Mouse (Mus musculus): ENCODE data around the gene Oas3.
A peak's percentile ranks its signal among the peaks of the same experiment; 100 is the strongest.
"Not testable (repeated sequence)": the region's sequence is repeated elsewhere in the genome, so short reads cannot be mapped to it uniquely, and the experiment has no call there.

Oas3 gene

DNA sequence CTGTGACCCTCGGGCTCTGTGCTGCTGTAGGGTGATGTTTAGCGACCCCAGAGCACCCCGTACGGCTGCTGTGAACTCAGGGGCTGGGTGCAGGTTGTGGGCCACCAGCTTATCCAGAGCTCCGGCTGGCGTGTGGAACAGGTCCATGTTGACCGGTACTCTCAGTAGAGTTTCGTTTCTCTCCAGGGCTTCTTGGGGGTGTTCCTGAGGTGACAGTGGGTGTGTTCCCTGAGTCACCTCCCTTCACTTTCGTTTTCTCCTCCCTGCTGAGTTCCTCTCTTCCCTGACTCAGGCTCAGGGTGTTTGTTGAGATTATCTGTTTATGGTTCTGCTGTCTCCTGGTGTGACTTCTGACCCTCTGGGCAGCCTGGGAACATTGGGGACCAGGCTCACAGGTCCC lies at the start of gene Oas3:
Gene Oas3, minus strand, starts transcription at position 184 of the 400 bp plus-strand sequence.
- ATAC-seq (ENCODE audit: insufficient number of reproducible peaks, low FRiP score, low TSS enrichment), result no peak

DNA sequence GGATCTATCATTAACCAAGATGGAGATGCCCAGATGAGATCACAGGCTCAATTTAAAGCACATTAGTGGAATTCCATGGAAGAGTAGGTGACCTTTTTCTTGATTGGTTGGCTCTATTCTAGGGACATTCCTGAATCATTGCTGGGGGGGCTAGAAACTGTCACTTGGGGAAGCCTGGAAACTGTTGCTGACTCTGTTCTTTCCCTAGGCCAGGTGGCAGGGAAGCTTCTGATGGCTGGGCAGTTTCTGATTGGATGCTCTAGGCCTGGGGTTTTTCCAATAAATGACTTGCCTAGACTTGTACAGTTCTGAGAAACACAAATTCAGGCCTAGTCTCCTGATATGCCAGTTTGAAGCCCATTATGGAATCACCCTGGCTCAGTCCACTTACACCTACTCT lies 41.5 kb upstream of the Oas3 start:
- ATAC-seq (ENCODE audit: insufficient number of reproducible peaks, low FRiP score, low TSS enrichment), result no peak

DNA sequence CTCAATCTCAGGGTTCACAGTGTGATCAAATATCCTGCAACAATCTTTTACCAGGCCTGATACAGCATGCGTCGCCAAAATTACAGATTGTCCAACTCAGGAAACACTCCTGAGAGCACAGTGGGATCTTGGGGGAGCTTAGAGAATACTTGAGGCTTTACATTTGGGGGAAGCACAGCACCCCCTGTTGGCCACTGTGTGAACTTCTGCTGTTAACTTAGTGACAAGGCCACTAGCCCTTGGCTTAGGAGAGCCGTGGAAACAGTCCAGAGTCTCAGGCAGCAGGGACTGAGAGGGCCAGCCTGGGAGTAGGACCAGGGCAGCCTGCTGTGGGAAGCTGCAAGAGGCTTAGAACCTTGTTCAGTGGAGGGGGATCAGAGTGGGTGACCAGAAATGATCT lies 38.5 kb upstream of the Oas3 start:
- ATAC-seq (ENCODE audit: insufficient number of reproducible peaks, low FRiP score, low TSS enrichment), result no peak

DNA sequence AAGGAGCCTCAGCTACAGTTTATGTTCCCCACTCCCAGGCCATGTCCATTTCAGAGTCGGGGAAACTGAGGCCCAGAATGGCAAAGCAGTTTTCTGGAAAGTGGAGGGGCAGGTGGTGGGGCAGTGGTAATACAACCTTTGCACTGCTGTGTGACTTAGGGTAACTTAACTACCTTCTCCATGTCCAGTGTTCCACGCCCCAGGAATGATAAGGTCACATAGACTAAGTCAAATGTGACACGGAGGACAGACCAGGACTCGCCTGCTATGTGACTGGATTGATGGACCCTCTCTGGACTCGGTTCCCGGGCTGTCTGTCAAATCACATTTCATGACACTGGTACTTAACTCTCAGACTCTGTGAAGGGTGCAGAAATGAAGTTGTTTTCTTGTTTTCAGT lies 35.6 kb upstream of the Oas3 start:
- no peak for ATAC-seq (ENCODE audit: insufficient number of reproducible peaks, low FRiP score, low TSS enrichment)

DNA sequence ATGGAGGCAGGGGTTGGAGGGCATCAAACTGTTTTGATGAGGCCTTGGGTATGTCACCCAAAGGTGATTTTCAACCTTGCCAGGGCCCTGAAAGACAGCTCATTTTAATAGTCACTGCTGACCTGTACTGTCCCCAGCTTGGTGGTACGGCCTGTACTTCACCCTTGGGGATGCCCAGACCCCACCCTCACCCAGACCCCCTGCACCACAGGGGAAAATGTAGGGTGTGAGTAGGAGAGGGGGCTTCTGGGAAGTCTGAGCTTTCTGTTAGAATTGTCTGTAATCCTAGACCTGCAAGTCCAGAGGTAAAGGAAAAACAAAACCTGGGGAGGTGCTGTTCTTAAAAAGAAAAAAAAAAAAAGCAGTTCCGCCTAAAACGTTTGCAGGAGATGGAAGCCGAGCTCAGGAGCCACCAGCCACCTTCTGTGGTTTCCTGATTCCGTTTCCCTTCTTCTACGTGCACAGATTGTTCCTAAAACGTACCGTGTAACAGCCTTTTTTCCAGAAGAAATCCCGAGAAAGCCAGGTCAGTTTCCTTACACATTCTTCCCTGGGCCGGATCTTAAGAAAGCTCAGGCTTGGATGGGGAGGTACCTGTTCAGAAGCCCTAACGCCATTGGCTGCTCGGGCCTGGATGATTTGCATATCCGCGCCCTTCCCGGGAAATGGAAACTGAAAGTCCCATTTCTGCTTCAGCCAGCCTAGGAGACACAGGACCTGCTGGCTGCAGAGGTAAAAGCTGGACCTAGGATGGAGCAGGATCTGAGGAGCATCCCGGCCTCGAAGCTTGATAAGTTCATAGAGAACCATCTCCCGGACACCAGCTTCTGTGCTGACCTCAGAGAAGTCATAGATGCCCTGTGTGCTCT lies 34.7 kb upstream of the Oas3 start, which contains the start of gene Oas1c:
Gene Oas1c, minus strand, starts transcription at position 564 of the 869 bp plus-strand sequence.
- peak; percentile 91 for ATAC-seq (ENCODE audit: insufficient number of reproducible peaks, low FRiP score, low TSS enrichment)

DNA sequence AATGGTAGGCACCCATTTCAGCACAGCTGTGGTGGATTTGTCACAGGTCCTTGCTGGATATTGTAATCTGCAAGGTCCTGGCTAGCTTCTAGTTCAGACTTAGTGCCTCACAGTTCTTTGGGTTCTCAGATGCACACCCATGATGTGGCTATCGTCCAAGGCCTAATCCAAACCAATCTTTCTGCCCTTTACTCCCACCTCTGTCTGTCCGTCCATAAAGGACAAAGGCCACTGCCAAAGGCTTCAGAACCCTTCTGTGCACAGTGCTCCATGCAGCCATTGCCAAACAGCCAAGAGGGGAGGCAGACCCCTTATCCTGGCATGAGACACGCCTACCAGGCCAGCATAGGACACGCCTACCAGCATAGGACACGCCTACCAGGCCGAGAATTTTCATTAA lies 31.7 kb upstream of the Oas3 start:
- ATAC-seq (ENCODE audit: insufficient number of reproducible peaks, low FRiP score, low TSS enrichment), result no peak

DNA sequence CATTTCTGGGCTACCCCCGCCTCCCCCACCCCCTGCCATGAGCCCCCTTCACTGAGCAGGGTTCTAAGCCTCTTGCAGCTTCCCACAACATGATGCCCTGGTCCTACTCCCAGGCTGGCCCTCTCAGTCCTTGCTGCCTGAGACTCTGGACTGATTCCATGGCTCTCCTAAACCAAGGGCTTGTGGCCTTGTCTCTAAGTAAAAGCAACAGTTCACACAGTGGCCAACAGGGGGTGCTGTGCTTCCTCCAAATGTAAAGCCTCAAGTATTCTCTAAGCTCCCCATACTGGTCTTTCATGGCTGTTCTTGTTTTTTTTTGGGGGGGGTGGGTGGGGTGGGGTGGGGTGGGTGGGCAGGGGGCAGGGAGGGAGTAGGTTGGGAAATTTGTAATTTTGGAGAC lies 29.0 kb upstream of the Oas3 start:
- ATAC-seq (ENCODE audit: insufficient number of reproducible peaks, low FRiP score, low TSS enrichment), result no peak

DNA sequence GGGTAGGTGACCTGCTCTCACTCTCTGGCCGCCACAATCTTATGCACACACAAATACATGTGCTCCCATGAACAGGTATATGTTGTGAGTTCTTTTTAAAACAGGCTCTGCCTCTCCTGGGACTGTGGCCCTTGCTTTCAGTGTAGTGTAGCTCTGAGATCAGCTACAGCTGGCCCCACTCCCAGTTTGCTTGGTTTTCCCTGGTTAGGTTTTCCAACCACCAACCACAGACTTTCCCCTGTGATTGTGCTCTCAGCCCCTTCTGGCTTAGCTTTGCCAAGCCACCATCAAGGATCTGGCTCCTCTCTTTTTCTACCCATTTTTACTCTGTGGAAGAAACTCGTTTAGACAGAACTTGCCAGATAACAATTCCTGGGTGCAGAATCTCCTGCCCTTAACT lies 26.1 kb upstream of the Oas3 start:
- no peak for ATAC-seq (ENCODE audit: insufficient number of reproducible peaks, low FRiP score, low TSS enrichment)

DNA sequence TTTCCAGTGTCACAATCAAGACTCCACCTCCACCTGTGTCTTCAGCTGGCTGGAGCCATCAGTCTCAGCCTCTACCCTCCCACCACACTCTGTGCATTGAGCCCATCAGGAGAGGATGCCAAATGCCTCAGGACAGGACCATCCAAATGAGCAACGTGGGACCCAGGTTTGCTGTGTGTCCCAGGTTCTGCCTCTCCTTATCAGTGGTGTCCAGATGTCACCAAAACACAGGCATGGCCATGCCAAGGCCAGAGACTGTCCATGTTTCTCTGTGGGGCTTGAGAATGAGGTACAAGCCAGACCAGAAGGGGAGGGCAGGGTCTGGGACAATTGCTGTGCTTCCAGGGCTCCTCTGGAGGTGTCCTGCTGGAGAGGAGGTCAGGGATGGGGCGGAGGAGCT lies 21.5 kb upstream of the Oas3 start:
- not testable (repeated sequence) for ATAC-seq (ENCODE audit: insufficient number of reproducible peaks, low FRiP score, low TSS enrichment)

DNA sequence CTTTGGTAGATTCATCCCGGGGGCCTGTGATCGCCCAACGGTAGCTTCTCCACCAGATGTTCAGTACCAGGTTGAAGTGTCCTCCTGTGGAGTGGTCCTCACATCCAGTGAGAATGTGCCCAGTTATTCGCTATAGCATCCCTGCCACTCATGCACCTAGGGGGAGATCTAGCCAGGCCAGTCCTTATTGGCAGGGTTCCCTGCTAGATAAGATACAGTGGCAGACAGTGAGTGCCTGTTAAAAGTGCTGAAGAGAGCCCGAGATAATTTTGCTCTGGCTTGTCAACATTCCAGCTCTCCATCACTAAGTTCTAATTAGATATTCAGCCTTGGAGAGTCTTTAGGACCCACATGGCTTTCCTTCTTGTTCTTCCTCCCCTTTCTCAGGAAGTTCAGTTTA lies 20.7 kb upstream of the Oas3 start:
- not testable (repeated sequence) for ATAC-seq (ENCODE audit: insufficient number of reproducible peaks, low FRiP score, low TSS enrichment)

DNA sequence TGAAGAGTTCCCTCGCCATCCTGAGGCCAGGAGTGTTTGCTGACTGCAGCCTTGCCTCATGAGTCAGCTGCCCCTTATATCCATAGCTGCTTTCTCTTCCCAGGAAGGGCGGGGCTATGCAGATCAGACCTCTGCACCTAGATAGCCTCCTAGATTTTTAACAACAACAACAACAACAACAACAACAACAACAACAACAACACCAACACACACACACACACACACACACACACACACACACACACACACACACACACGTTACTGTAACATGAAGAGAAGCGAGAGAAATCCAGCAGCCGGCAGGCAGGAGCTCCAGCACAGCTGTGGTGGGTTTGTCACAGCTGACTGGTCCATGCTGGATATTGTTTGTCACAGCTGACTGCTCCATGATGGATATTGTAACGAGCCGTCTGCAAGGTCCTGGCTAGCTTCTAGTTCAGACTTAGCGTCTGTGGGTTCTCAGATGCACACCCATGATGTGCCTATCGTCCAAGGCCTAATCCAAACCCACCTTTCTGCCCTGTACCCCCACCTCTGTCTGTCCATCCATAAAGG lies 18.1 kb upstream of the Oas3 start, which contains the start of gene Oas1e:
Gene Oas1e, minus strand, starts transcription at position 51 of the 555 bp plus-strand sequence.
- not testable (repeated sequence) for ATAC-seq (ENCODE audit: insufficient number of reproducible peaks, low FRiP score, low TSS enrichment)

DNA sequence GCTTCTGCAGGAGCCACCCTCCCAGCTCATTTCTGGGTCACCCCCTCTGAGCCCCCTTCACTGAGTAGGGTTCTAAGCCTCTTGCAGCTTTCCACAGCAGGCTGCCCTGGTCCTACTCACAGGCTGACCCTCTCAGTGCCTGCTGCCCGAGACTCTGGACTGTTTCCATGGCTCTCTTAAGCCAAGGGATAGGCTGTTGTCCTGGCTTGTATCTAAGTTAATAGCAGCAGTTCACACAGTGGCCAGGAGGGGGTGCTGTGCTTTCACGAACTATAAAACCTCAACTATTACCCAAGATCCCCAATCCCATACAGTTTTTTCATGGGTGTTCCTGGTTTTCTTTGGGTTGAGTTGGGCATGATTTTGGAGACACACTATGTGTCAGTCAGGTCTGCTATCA lies 15.6 kb upstream of the Oas3 start:
- no peak for ATAC-seq (ENCODE audit: insufficient number of reproducible peaks, low FRiP score, low TSS enrichment)

DNA sequence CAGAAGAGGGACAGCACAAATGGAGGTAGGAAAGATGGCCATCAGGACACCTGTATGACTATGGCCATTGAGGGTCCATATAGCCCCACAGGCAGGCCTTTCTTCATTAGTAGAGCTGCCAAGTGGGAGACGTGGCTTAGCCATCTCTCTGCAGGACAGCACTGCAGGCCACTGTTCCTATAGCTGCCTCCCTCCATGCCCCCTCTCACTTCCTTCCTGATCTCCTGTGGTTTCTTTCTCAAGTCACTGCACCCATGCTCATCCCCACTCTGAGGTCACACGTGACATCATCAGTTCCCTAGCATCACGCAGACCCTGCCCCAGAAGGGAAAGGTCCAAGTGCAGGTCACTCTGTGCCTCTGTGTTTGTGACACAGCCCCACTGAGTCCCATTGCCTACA lies 9.6 kb upstream of the Oas3 start:
- no peak for ATAC-seq (ENCODE audit: insufficient number of reproducible peaks, low FRiP score, low TSS enrichment)

DNA sequence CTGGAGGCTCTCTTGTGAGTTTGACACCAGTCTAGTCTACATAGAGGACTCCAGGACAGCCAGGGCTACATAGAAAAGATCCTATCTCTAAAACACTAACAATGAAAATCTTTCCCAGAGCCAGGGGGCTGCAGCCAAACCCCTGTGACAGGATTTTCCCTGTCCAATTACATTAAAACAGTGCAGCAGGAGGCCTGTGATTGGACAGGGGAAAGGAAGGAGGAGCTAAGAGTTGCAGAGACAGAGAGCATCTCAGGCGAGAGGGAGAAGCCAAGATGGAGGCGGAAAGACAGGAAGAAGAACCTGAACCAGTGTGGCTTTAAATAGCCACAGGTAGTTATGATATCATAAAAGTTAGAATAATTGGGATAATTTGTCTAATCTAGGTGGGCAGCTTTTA lies 5.0 kb upstream of the Oas3 start:
- ATAC-seq (ENCODE audit: insufficient number of reproducible peaks, low FRiP score, low TSS enrichment), result no peak

DNA sequence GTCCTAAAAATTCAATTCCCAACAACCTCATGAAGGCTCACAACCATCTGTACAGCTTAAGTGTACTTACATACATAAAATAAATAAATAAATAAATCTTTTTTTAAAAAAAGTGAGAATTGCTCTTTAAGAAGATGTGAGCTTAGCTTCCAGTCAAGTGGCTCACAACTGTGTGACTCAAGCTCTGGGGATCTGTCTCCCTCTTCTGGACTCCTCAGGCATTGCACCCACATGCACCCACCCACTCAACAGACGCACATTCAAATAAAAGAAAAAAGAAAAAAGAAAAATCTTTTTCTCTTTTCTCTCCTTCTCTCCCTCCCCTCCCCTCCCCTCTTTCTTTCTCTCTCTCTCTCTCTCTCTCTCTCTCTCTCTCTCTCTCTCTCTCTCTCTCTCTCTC lies 4.2 kb upstream of the Oas3 start:
- ATAC-seq (ENCODE audit: insufficient number of reproducible peaks, low FRiP score, low TSS enrichment), result no peak

DNA sequence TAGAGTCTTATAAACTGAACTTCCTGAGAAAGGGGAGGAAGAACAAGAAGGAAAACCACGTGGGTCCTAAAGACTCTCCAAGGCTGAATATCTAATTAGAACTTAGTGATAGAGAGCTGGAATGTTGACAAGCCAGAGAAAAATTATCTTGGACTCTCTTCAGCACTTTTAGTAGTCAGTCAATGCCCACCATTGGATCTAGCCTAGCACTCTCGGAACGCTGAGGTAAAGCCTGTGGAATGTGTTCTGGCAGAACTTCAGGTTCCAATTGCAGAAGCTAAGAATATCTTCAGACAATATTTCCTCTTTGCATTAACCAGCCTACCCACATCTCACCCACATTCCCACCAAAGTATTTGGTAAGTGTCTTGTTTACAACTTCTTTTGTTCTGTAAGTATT lies 2.5 kb upstream of the Oas3 start:
- ATAC-seq (ENCODE audit: insufficient number of reproducible peaks, low FRiP score, low TSS enrichment), result no peak

DNA sequence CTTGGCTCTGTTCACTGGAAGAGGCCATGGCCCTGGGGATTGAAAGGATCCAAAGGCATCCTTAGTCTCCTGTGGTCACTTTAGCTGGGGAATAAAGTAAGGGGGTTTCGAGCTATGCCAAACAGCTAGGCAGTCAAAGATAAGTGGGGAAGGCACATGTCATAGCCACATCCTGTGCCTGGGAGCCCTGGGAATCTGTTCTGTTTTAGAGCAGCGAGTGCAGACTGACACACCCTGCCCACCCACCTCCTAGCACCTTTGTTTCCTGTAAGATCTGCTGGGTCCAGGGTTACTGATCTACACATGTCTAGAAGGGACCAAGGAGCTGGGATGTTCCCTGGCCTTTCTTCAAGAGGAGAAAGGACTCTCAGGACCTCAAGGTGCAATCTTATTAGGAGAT lies 1.5 kb upstream of the Oas3 start:
- no peak for ATAC-seq (ENCODE audit: insufficient number of reproducible peaks, low FRiP score, low TSS enrichment)

DNA sequence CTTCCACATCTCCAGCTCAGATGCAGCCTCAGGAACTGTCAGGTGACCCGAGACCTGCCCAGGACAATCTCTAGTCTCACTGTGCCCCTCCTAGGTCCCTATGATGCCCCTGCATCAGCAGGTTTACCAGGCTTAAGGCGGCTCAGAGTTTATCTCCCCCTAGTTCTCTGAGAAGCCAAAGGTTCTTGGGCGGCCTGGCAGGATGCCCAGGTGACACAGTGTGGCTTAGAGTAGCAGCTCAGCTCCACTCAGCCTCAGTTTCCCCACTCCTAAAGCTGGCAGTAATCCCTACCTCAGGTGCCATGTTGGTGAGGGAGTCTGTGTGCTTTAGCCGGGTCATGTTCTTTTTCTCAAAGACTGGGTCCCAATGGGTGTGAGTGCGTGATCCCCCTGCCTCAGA lies 660 bp downstream of the Oas3 start:
- no peak for ATAC-seq (ENCODE audit: insufficient number of reproducible peaks, low FRiP score, low TSS enrichment)

DNA sequence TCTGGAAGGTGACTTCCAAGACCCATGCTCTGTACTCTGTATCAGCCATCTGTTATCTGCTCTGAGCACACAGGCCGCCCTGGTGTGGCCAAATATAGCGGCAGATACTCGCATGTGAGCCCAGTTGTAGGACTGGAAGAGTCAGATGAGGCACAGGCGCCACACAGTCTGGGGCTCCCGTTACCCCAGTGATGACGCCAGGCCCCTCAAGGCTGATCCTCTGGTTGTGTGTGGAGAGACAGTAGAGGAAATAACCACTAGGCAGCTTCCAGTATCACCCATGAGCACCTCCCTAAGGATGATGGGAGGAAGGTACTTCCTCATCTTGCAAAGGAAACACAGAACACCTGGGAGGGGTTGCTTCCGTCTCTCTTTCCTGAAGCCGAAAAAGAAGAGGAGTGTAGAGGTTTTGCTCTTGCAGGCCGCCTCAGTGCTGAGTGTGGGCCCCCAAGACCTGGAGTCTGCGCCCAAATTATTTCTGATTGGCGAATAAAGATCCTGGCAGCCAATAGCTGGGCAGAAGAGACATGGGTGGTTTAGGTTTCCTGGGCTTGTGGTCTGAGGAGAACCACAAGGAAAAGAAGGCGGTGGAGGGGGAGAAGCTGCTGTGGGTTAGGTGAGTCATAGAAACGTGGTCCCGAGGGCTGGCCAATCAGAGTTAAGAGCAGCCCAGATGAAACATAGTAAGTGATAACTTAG lies 2.0 kb downstream of the Oas3 start:
- no peak for ATAC-seq (ENCODE audit: insufficient number of reproducible peaks, low FRiP score, low TSS enrichment)

DNA sequence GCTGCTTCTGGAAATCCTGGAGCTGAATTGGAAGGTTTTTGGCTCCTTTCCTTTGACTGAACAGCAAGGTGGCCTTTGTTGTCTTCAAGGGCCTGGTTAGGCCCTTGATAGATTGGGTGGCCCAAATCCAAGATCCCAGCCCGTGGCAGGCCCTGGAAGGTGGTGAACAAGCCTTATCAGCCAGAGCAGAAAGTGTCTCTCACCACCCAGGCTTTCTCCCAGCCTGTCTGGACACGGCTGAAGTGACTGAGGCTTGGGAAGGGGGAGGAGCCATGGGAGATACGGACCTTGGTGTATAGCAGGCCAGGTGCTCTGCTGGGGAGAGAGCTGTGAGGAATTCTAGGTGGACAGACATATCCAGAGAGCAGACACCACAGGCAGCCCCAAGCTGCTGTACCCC lies 8.1 kb downstream of the Oas3 start:
- no peak for ATAC-seq (ENCODE audit: insufficient number of reproducible peaks, low FRiP score, low TSS enrichment)

DNA sequence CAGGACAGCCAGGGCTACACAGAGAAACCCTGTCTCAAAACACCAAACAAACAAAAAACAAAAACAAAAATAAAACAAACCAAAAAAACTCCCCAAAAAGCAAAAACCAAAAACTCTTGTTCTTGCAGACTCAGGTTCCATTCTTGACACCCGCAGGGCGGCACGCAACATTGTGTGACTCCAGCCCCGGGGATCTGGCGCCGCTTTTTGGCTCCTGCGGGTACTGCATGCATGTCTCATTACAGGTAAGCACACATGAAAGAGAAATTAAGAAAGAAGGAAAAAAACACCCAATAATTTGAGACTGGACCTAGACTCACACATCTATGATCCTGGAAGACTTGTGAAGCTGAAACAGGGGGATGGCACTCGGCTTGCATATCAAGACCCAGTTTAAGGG lies 12.5 kb downstream of the Oas3 start:
- no peak for ATAC-seq (ENCODE audit: insufficient number of reproducible peaks, low FRiP score, low TSS enrichment)
